Mouse (Mus musculus): ENCODE data around the gene Ddx39b.
"Not testable (repeated sequence)": the region's sequence is repeated elsewhere in the genome, so short reads cannot be mapped to it uniquely, and the experiment has no call there.

Ddx39b gene

GRCm38 (mm10) chr17:35262664-35263522 is 21.3 kb downstream of the Ddx39b start, which contains the start of gene H2-D1:
TSS of gene H2-D1 (plus strand) at chr17:35262730.
- DNase-seq (ENCODE audit: low read depth, low spot score): peak; percentile 97

- no peak for DNase-seq (ENCODE audit: low read depth, low spot score)
Measured at GRCm38 (mm10) chr17:35263523-35263883, 22.0 kb downstream of the Ddx39b start.

- DNase-seq (ENCODE audit: low read depth, low spot score): no peak
Measured at GRCm38 (mm10) chr17:35267399-35268086, 26.0 kb downstream of the Ddx39b start.

- DNase-seq (ENCODE audit: low read depth, low spot score): no peak
Measured at GRCm38 (mm10) chr17:35269653-35270347, 28.3 kb downstream of the Ddx39b start.

GRCm38 (mm10) chr17:35272249-35272648 is 30.7 kb downstream of the Ddx39b start:
- no peak for DNase-seq (ENCODE audit: low read depth, low spot score)

- DNase-seq (ENCODE audit: low read depth, low spot score): peak; percentile 79
Measured at GRCm38 (mm10) chr17:35274770-35275169, 33.2 kb downstream of the Ddx39b start.

- DNase-seq (ENCODE audit: low read depth, low spot score): no peak
Measured at GRCm38 (mm10) chr17:35276304-35276864, 34.8 kb downstream of the Ddx39b start.

GRCm38 (mm10) chr17:35278049-35278448 is 36.5 kb downstream of the Ddx39b start:
- no peak for DNase-seq (ENCODE audit: low read depth, low spot score)

- no peak for DNase-seq (ENCODE audit: low read depth, low spot score)
Measured at GRCm38 (mm10) chr17:35278957-35279688, 37.6 kb downstream of the Ddx39b start.

GRCm38 (mm10) chr17:35280276-35280675 is 38.7 kb downstream of the Ddx39b start:
- no peak for DNase-seq (ENCODE audit: low read depth, low spot score)

- no peak for DNase-seq (ENCODE audit: low read depth, low spot score)
Measured at GRCm38 (mm10) chr17:35285431-35285830, 43.9 kb downstream of the Ddx39b start.

GRCm38 (mm10) chr17:35295796-35296195 is 54.2 kb downstream of the Ddx39b start:
- DNase-seq (ENCODE audit: low read depth, low spot score): not testable (repeated sequence)

GRCm38 (mm10) chr17:35300261-35300945 is 58.9 kb downstream of the Ddx39b start:
- not testable (repeated sequence) for DNase-seq (ENCODE audit: low read depth, low spot score)

GRCm38 (mm10) chr17:35301645-35302258 is 60.2 kb downstream of the Ddx39b start:
- DNase-seq (ENCODE audit: low read depth, low spot score): peak; percentile 69

GRCm38 (mm10) chr17:35303271-35303670 is 61.7 kb downstream of the Ddx39b start:
- DNase-seq (ENCODE audit: low read depth, low spot score): no peak

Measured in brain, adult 2 months (tissue).